Mouse (Mus musculus): Measurements from ENCODE around the gene Hoxd4. TPM values are rescaled to one million over a fixed set of nuclear protein-coding genes. Genes with fewer than 3 reads are reported as not detected.

Hoxd4 gene
- polyA plus RNA-seq, 1 experiment: not detected

GRCm38 (mm10) chr2:74714881-74715280, 3.2 kb downstream of the Hoxd4 start:
- Histone ChIP-seq H3K4me3 (ENCODE audit: insufficient read depth, poor library complexity, severe bottlenecking) (no peak overlapping the region), H3ac (ENCODE audit: control insufficient read depth, insufficient read length, low read depth) (no peak overlapping the region), H3K79me3 (ENCODE audit: low read depth) (no peaks in the 10 kb centered on the region), H3K27me3 (ENCODE audit: control insufficient read depth, insufficient read depth, insufficient read length) (peaks cover 36% of the 10 kb centered on the region), H3K36me3 (ENCODE audit: control insufficient read depth, insufficient read depth) (no peaks in the 10 kb centered on the region), H3K79me2 (ENCODE audit: control insufficient read depth, insufficient read depth) (no peaks in the 10 kb centered on the region)
- TF ChIP-seq FOSL1 (IDR thresholded peaks at IDR 0.05; ENCODE audit: insufficient read depth, low read length, poor library complexity, severe bottlenecking) (no peak), CEBPB (IDR thresholded peaks at IDR 0.05; ENCODE audit: low read depth) (no peak), MYOG (IDR thresholded peaks at IDR 0.05; ENCODE audit: control insufficient read depth, extremely low read depth, insufficient read length) (no peak), CTCF (IDR thresholded peaks at IDR 0.05; ENCODE audit: control insufficient read depth, insufficient read depth, insufficient read length) (no peak), USF1 (IDR thresholded peaks at IDR 0.05; ENCODE audit: low read depth) (no peak), MYOD1 (IDR thresholded peaks at IDR 0.05; ENCODE audit: control insufficient read depth, insufficient read length, low read depth) (no peak), MAX (IDR thresholded peaks at IDR 0.05) (no peak)

GRCm38 (mm10) chr2:74715504-74716241, 3.9 kb downstream of the Hoxd4 start:
- H3K36me3 ChIP-seq (ENCODE audit: control insufficient read depth, insufficient read depth): no peaks in the 10 kb centered on the region
- peaks cover 36% of the 10 kb centered on the region for H3K27me3 ChIP-seq (ENCODE audit: control insufficient read depth, insufficient read depth, insufficient read length)
- no peaks in the 10 kb centered on the region for H3K79me3 ChIP-seq (ENCODE audit: low read depth)
- H3K4me3 ChIP-seq (ENCODE audit: insufficient read depth, poor library complexity, severe bottlenecking): no peak overlapping the region
- no peaks in the 10 kb centered on the region for H3K79me2 ChIP-seq (ENCODE audit: control insufficient read depth, insufficient read depth)
- no peak overlapping the region for H3ac ChIP-seq (ENCODE audit: control insufficient read depth, insufficient read length, low read depth)
- no peak for TF ChIP-seq FOSL1 (IDR thresholded peaks at IDR 0.05; ENCODE audit: insufficient read depth, low read length, poor library complexity, severe bottlenecking)
- no peak for TF ChIP-seq MYOD1 (IDR thresholded peaks at IDR 0.05; ENCODE audit: control insufficient read depth, insufficient read length, low read depth)
- no peak for TF ChIP-seq MAX (IDR thresholded peaks at IDR 0.05)
- TF ChIP-seq CTCF (IDR thresholded peaks at IDR 0.05; ENCODE audit: control insufficient read depth, insufficient read depth, insufficient read length): peak; percentile 76

GRCm38 (mm10) chr2:74720384-74720783, 8.7 kb downstream of the Hoxd4 start:
- Histone ChIP-seq H3ac (ENCODE audit: control insufficient read depth, insufficient read length, low read depth) (no peak overlapping the region), H3K79me2 (ENCODE audit: control insufficient read depth, insufficient read depth) (no peaks in the 10 kb centered on the region), H3K4me3 (ENCODE audit: insufficient read depth, poor library complexity, severe bottlenecking) (no peak overlapping the region), H3K27me3 (ENCODE audit: control insufficient read depth, insufficient read depth, insufficient read length) (peaks cover 43% of the 10 kb centered on the region), H3K36me3 (ENCODE audit: control insufficient read depth, insufficient read depth) (no peaks in the 10 kb centered on the region), H3K79me3 (ENCODE audit: low read depth) (no peaks in the 10 kb centered on the region)
- TF ChIP-seq USF1 (IDR thresholded peaks at IDR 0.05; ENCODE audit: low read depth) (no peak), MYOD1 (IDR thresholded peaks at IDR 0.05; ENCODE audit: control insufficient read depth, insufficient read length, low read depth) (no peak), CEBPB (IDR thresholded peaks at IDR 0.05; ENCODE audit: low read depth) (no peak), FOSL1 (IDR thresholded peaks at IDR 0.05; ENCODE audit: insufficient read depth, low read length, poor library complexity, severe bottlenecking) (no peak), CTCF (IDR thresholded peaks at IDR 0.05; ENCODE audit: control insufficient read depth, insufficient read depth, insufficient read length) (no peak), MAX (IDR thresholded peaks at IDR 0.05) (no peak), MYOG (IDR thresholded peaks at IDR 0.05; ENCODE audit: control insufficient read depth, extremely low read depth, insufficient read length) (no peak)

- Histone ChIP-seq H3K4me3 (ENCODE audit: insufficient read depth, poor library complexity, severe bottlenecking) (no peak overlapping the region), H3ac (ENCODE audit: control insufficient read depth, insufficient read length, low read depth) (no peak overlapping the region), H3K27me3 (ENCODE audit: control insufficient read depth, insufficient read depth, insufficient read length) (peaks cover 46% of the 10 kb centered on the region)
Measured at GRCm38 (mm10) chr2:74720955-74721491, 9.3 kb downstream of the Hoxd4 start.

GRCm38 (mm10) chr2:74721882-74722281, 10.2 kb downstream of the Hoxd4 start:
- TF ChIP-seq MAX (IDR thresholded peaks at IDR 0.05) (no peak), USF1 (IDR thresholded peaks at IDR 0.05; ENCODE audit: low read depth) (no peak), MYOG (IDR thresholded peaks at IDR 0.05; ENCODE audit: control insufficient read depth, extremely low read depth, insufficient read length) (no peak), MYOD1 (IDR thresholded peaks at IDR 0.05; ENCODE audit: control insufficient read depth, insufficient read length, low read depth) (no peak), FOSL1 (IDR thresholded peaks at IDR 0.05; ENCODE audit: insufficient read depth, low read length, poor library complexity, severe bottlenecking) (no peak), CEBPB (IDR thresholded peaks at IDR 0.05; ENCODE audit: low read depth) (no peak), CTCF (IDR thresholded peaks at IDR 0.05; ENCODE audit: control insufficient read depth, insufficient read depth, insufficient read length) (no peak)
- Histone ChIP-seq H3ac (ENCODE audit: control insufficient read depth, insufficient read length, low read depth) (no peak overlapping the region), H3K79me3 (ENCODE audit: low read depth) (no peaks in the 10 kb centered on the region), H3K36me3 (ENCODE audit: control insufficient read depth, insufficient read depth) (no peaks in the 10 kb centered on the region), H3K4me3 (ENCODE audit: insufficient read depth, poor library complexity, severe bottlenecking) (no peak overlapping the region), H3K27me3 (ENCODE audit: control insufficient read depth, insufficient read depth, insufficient read length) (peaks cover 49% of the 10 kb centered on the region), H3K79me2 (ENCODE audit: control insufficient read depth, insufficient read depth) (no peaks in the 10 kb centered on the region)

More at GRCm38 (mm10) chr2:74720955-74721491, 9.3 kb downstream of the Hoxd4 start:
- H3K36me3 ChIP-seq (ENCODE audit: control insufficient read depth, insufficient read depth): no peaks in the 10 kb centered on the region
- H3K79me3 ChIP-seq (ENCODE audit: low read depth): no peaks in the 10 kb centered on the region
- TF ChIP-seq MYOG (IDR thresholded peaks at IDR 0.05; ENCODE audit: control insufficient read depth, extremely low read depth, insufficient read length): no peak
- TF ChIP-seq CEBPB (IDR thresholded peaks at IDR 0.05; ENCODE audit: low read depth): no peak
- TF ChIP-seq CTCF (IDR thresholded peaks at IDR 0.05; ENCODE audit: control insufficient read depth, insufficient read depth, insufficient read length): no peak
- no peak for TF ChIP-seq MAX (IDR thresholded peaks at IDR 0.05)
- TF ChIP-seq FOSL1 (IDR thresholded peaks at IDR 0.05; ENCODE audit: insufficient read depth, low read length, poor library complexity, severe bottlenecking): no peak
- H3K79me2 ChIP-seq (ENCODE audit: control insufficient read depth, insufficient read depth): no peaks in the 10 kb centered on the region

Data from C2C12 (cell line).